Mouse (Mus musculus): ENCODE results near the gene Gm49369.
"Not testable (repeated sequence)": the region's sequence is repeated elsewhere in the genome, so short reads cannot be mapped to it uniquely, and the experiment has no call there.

The Gm49369 gene

DNA sequence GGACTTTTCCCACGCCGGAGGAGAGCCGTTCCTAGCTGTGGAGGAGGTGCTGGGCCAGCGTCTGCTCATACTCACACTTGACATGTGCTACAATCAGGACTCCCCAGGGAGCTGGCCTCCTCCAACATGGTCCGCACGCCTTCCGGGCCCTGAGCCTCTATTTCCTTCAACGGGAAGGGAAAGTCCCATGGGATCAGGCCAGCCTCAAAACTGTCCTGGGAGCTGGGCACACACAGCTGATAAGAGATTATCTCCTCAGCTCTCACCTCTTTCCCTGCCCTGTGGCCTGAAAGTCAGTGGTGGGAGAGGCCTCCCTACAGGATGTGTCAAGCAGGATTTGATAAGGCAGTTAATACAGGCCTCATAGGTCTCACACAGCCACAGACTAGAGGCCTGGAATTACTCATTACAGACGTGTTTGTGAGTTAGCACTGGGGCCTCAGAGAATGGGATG is 52.2 kb downstream of the Gm49369 start:
- DNase-seq (ENCODE audit: low read depth, low spot score): no peak

DNA sequence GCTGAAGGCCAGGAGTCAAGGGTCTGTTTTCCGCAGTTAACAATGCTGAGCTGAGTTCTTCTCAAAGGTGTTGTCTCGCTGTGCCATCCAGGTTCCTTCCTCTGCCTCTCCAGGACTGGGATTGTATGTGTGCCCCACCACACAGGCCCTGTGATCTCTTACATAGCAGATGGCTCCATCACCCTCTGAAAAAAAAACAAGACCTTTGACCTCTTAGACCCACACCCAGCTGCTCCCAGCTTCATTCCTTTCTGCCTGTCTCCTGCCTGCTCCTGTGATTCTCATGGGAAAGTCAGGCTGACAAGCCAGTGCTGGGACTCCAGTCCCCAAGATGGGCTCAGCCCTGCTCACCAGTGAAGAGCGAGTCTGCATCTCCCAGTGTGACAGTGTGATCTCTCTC is 54.0 kb downstream of the Gm49369 start:
- no peak for DNase-seq (ENCODE audit: low read depth, low spot score)

DNA sequence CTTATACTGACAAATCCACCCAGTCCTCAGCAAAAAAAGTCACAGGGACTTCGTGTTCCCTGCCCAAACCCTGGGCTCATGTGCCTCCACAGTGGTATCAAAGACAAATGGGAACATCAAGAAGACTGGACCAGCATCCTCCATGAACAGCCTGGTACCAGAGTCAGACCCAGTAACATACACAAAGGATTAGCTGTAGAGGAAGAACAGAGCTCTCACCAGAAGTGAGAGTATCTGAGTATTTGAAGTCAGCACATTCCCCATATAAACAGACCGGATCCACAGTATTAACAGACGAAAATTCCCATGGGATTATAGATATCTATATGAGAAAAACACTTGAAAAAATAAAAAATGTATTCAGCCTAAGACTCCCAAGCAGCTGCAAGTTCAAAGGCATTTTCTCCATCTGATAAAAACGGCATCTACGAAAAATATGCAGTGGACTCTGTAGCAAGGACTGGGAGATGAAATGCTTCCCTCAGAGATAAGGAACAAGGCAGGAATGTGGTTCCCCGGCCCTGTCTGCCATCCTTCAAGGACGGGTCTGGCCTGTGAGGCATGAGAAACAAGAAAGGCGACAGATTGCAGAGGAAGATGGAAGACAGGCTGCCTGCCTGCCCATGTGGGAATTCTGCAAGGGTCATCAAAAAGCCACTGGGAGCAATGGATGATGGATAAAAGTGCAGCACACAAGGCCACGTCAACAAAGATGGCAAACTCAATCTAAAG is 55.6 kb downstream of the Gm49369 start:
- DNase-seq (ENCODE audit: low read depth, low spot score): no peak

DNA sequence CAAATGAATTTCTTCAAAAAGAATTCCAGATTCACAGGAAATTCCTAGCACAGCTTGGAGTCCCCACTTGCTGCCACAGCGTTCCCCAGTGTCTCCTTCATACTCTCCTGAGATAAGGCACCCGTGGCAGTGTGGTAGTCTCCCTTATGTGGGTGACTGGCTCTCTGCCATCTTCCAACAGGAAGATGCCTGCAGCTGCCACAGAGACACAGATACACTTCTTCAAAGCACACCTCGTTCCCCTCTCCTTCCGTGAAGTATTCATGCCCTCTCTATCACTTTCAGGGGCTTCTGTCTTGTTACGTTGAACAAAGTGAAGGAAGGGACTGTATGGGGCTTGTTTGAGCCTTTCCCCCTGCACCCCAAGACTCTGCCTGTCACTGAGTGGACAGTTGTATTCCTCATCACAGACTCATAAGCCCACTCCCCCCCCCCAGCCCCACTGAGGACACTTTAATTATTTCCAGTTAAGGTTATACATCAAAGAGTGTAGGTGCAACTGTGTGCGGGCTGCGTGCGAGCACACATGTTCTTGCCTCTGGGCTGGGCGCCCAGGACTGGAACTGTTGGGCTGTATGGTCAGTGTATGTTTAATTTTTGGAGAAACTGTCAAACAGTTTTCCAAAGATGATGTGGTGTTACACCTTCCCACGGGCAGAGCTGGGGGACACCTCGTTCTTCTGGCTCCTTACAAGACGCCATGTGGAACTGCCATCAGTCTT is 58.9 kb downstream of the Gm49369 start:
- DNase-seq (ENCODE audit: low read depth, low spot score): no peak

DNA sequence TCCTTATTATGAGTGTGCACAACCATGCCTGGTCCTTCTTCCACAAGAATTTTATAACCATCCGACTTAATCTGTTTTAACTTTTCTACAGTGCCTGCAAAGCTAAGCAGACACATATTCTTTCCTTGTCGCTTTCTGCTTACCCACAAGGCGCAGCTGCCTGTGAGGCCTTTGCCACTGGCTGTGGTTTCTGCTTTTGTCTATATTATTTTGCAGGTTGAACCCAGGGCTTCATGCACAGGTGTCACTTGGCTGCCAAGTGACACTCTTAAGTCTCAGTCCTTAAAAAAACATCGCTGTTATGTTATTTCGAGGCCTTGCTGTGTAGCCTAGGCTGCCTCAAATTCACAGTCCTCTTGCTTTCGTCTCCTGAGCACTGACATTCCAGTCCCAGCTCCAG is 59.8 kb downstream of the Gm49369 start:
- no peak for DNase-seq (ENCODE audit: low read depth, low spot score)

DNA sequence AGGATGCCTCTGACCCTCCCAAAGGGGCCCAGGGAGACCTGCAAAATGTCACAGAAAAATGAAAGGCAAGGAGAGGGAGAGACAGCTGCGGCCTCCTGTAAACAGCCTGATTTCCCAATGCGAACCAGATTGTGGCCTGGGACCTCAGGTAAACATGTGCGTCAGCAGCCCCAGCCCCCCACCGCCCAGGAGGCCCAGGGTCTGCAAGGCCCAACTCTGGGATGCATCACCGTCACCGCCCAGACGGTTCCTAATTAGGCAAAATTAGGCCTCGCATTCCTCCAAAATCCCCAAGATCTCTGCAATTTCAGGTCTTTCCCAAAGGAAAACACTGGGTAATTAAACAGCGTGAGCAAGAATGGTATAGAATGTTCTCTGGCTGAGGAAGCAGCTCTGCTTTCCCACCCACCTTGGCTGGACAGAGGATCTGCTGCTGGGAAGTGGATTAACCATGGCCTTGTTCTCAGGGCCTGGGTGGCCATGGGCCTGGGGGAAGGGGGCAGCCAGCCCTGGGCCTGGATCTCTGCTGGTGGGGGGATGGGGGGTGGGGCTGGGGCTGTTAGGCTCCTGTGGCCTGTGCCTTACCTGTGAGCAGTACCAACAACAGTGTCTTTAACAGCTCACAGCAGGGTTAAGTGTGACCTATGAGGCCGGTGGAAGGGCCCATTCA is 60.7 kb downstream of the Gm49369 start:
- DNase-seq (ENCODE audit: low read depth, low spot score): not testable (repeated sequence)

All from telencephalon, adult 2 months (tissue).